Mouse (Mus musculus) olfactory bulb, adult 2 months (tissue): ENCODE results near the gene Sec23b. TPM values are rescaled to one million over a fixed set of nuclear protein-coding genes. Genes with fewer than 3 reads are reported as not detected.

Experiments used
- H3K27ac ChIP-seq: fragments of 200-500 bp; 2 replicates; pipeline ENCODE4 v1.5.1; 2012; ENCODE audit warnings: low read depth, low read length; ENCODE audit not compliant: insufficient read depth
- H3K4me1 ChIP-seq: fragments of 200-500 bp; 2 replicates; pipeline ENCODE4 v1.6.1; 2012; ENCODE audit warnings: low read length; ENCODE audit not compliant: control insufficient read depth, insufficient read depth
- H3K4me3 ChIP-seq: fragments of 200-500 bp; 2 replicates; pipeline ENCODE4 v1.5.1; 2012; ENCODE audit warnings: mild to moderate bottlenecking, low read depth, low read length, moderate library complexity; ENCODE audit not compliant: insufficient read depth
- CTCF ChIP-seq: fragments of 200-500 bp; IDR thresholded peaks from 2 replicates; pipeline ENCODE4 v1.5.1; 2012; ENCODE audit warnings: low read depth, mild to moderate bottlenecking, low read length, moderate library complexity; ENCODE audit not compliant: insufficient read depth
- POLR2A ChIP-seq: fragments of 200-500 bp; IDR thresholded peaks from 2 replicates; pipeline ENCODE4 v1.6.1; 2012; ENCODE audit warnings: mild to moderate bottlenecking, low read depth, low read length, moderate library complexity; ENCODE audit not compliant: insufficient read depth
- WGBS: fragments of 180-500 bp; shearing (Covaris S2); methylation state at CpG from one replicate; pipeline ENCODE4 v1.1.7; 2018; 5-methylcytosine and 5-hydroxymethylcytosine counted together
- polyA plus RNA-seq: library from polyadenylated mRNA; stranded (reverse); fragments of >200 nt; gene quantifications from 2 replicates; pipeline ENCODE4 v1.2.4, GENCODE M21; 2012; ENCODE audit warnings: low replicate concordance; ENCODE audit not compliant: missing spikeins, insufficient read depth, insufficient read length

Gene Sec23b
- not detected in 2 replicates for polyA plus RNA-seq

DNA sequence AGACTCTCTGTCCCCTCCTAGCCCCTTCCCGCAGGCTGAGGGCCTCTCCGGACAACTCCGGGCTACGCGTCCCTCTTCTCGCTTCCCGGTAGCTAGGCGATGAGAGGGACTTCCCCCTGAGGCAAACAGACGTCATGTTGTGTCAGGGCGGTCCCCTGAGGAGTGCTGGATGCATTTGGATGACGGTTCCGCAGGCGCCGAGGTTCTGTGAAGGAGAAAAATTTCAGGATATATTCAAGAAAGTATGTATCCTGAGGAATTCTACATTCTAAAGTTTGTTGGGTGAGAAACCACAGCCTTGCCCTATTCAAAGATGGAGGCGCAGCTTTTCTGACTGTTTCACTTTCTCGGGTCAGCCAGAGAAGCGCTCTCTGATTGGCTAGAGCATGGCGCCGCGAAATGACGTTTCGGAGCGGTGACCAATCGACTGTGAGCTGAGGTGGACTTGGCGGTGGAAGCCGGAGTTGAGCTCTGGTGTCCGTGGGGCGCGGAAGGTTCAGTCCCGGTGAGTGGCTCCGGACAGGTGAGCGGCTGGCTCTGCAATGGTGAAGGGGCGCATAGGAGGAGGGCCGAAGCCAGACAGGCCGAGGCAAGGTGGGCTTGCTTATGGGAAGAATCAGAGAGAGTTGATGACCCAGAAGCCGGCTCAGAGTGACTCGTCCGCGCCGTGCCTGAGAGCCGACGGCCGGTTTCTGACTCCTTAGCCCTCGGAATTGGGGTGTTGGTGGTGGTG is at the start of gene Sec23b:
Gene Sec23b (plus strand): TSS at position 410 of the 733 bp plus-strand sequence.
- no peaks in the 10 kb centered on the region for H3K4me1 ChIP-seq
- under 1% methylated on average over 44 of the region's 44 CpGs for WGBS
- TF ChIP-seq CTCF (no peak), POLR2A (peak; percentile 29; the same call in 1 of the 2 replicates)
- H3K27ac ChIP-seq: peak within 1 kb of the TSS; percentile 53
- H3K4me3 ChIP-seq: peak within 1 kb of the TSS; percentile 89

DNA sequence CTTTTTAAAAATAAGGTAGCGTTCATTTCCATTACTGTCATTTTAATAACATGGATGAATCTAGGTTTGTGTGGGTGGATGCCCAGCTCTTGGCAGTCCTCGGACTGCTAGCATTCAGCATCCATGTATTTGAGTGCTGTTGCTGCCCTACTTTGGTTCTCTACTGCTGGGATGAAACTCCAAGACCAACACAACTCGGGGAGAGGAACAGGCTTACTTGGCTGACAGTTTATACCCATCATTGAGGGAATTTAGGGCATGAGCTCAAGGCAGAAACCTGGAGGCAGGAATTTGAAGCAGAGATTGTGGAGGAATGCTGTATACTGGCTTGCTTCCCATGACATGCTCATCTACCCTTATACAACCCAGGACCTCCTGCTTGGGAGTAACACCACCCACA is 41.4 kb upstream of the Sec23b start:
- H3K4me3 ChIP-seq: no peak overlapping the region
- 70% methylated on average over 3 of the region's 3 CpGs for WGBS
- H3K27ac ChIP-seq: no peak overlapping the region
- no peaks in the 10 kb centered on the region for H3K4me1 ChIP-seq
- TF ChIP-seq POLR2A (no peak), CTCF (no peak)

DNA sequence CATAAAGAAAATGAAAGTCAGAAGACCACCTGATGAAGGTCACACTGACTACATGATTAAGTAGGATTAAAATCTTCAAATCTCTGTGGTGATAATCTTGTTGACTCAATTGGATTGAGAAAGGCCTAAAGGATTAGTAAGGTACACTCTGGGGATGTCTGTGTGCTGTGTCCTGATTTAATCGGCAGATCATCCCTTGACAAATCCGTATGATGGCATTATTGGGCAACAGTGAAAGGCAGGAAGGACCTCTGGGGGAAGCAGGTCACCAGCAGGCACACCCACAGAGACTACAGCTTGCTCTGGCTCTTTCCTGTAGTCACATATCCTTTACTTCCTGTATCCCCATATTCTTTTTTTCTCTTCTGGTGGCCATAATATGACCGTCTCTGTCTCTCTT is 36.3 kb upstream of the Sec23b start:
- 78% methylated on average over 3 of the region's 3 CpGs for WGBS
- no peak overlapping the region for H3K27ac ChIP-seq
- H3K4me3 ChIP-seq: no peak overlapping the region
- no peak for TF ChIP-seq POLR2A
- TF ChIP-seq CTCF: no peak
- no peaks in the 10 kb centered on the region for H3K4me1 ChIP-seq

DNA sequence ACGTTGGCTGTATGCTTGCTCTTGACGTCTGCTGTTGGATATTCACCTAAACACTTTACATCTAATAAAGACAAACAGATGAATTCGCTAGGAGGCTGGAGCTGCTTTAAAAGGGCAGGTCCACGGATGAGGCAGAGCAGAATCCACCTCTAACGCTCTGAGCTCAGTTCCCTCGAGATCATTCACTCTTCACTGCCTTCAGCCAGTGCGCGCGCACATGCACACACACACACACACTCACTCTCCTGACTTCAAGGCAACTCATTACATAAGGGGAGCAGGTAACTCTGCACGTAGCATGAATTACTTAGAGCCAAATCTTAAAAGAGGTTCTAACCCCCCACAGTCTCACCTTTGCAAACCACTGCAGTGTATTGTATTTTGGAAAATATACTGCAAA is 30.2 kb upstream of the Sec23b start:
- Histone ChIP-seq H3K27ac (no peak overlapping the region), H3K4me1 (peaks cover 4% of the 10 kb centered on the region), H3K4me3 (peak overlapping the region; percentile 25)
- 29% methylated on average over 10 of the region's 10 CpGs for WGBS
- TF ChIP-seq POLR2A (no peak), CTCF (no peak)

DNA sequence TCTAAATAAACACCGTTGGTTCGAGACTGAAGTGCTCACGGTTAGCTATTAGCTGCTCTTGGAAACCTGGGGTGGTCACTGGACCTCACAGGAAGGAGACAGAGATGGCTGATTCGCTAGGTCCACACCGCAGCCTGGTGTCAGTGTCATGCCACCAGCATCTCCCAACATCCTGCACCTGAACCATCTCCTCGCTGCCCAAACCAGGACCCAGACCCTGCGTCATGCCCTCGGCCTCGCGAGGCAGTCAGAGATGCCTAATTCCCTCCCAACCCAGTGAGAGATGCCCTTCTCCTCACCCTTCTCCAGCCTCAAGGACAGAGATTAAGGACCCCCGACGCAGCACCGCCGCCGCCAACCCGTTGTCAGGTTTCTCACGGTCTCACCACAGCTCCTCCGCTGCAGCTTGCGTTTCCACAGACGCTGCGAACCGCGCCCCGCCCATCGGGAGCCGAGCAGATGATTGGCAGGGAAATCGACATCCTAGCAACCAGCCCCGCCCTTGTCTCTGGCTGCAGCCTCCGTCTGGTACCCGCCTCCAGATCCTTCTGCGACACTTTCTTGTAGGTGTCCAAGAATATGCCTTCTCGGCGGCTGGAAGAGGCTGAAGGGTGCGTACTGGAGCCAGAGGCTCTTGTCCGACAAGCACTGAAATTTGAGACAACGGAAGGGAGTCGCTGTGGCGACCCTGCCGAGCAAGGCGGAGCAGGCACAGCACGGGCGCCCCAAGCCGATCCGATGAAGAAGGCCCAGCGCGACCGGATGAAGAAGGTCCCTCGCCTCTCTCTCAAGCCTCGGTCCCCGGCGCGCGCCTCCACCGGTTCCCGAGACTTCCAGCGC is 28.8 kb upstream of the Sec23b start, which contains the start of the genes Dzank1 and Polr3f:
Gene Dzank1 (minus strand): TSS at position 434 of the 840 bp plus-strand sequence.
Gene Polr3f (plus strand): TSS at position 738 of the 840 bp plus-strand sequence.
- peak within 1 kb of the TSS; percentile 60 for H3K4me3 ChIP-seq
- WGBS: under 1% methylated on average over 56 of the region's 56 CpGs
- H3K27ac ChIP-seq: peak within 1 kb of the TSS; percentile 93
- H3K4me1 ChIP-seq: peaks cover 4% of the 10 kb centered on the region
- no peak; the same call in none of the 2 replicates for TF ChIP-seq POLR2A
- no peak for TF ChIP-seq CTCF

DNA sequence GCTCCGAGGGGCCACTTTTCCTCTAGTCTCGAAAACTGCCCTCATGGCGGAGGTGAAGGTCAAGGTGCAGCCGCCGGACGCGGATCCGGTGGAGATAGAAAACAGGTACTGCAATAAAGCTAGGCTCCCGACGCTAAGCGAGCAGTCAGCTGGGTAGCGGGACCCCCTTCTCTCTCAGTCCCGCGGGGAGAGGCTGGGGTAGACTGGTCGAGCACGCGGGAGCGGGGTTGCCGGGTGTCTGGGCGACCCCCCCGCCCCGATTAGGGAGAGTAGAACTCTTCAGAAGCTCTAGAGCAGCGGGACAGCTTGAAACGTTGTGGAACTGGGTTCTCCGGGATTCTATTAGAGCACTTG is 28.2 kb upstream of the Sec23b start:
- H3K27ac ChIP-seq: peak overlapping the region; percentile 93; the same call in 1 of the 2 replicates

DNA sequence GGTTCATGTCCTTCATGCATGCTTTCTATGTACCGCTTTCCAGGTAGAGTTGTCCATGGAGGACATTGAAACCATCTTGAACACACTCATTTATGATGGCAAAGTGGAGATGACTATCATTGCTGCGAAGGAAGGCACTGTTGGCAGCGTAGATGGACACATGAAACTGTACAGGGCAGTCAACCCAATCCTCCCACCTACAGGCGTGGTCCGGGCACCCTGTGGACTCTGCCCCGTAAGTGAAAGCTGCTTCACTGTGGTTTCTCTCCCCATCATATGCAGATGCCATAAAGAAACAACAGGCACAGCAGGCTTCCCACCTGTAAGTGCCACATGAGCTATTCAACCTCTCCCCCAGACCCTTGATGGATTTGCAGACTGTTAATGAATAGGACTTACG is 18.9 kb upstream of the Sec23b start:
- no peak for TF ChIP-seq POLR2A
- no peak for TF ChIP-seq CTCF
- WGBS: 92% methylated on average over 7 of the region's 7 CpGs
- Histone ChIP-seq H3K4me1 (no peaks in the 10 kb centered on the region), H3K27ac (no peak overlapping the region), H3K4me3 (no peak overlapping the region)

More for the DNA sequence above, 28.2 kb upstream of the Sec23b start:
- Histone ChIP-seq H3K4me3 (peak overlapping the region; percentile 60), H3K4me1 (peaks cover 4% of the 10 kb centered on the region)
- WGBS: under 1% methylated on average over 25 of the region's 25 CpGs
- TF ChIP-seq CTCF (no peak), POLR2A (no peak)

DNA sequence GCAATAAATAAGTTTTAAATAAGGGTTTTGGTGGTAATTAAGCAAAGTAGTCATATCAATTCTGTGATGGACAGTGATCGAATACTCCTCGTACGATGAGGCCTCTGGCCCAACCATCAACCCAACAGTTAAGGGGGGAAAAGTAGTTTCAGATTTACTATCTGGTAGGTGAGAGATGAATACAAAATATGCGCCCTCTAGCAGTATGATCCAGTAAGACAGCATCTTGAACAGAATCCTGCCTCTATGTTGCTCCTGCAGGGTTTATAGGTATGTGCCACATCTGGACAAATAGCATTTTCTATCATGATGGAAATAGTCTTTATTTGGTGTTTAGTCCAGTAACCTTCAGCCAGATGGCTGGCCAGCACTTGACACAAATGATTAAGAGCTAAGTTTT is 14.8 kb upstream of the Sec23b start:
- no peak for TF ChIP-seq POLR2A
- no peak for TF ChIP-seq CTCF
- 93% methylated on average over 4 of the region's 4 CpGs for WGBS
- Histone ChIP-seq H3K27ac (no peak overlapping the region), H3K4me1 (no peaks in the 10 kb centered on the region), H3K4me3 (no peak overlapping the region)

DNA sequence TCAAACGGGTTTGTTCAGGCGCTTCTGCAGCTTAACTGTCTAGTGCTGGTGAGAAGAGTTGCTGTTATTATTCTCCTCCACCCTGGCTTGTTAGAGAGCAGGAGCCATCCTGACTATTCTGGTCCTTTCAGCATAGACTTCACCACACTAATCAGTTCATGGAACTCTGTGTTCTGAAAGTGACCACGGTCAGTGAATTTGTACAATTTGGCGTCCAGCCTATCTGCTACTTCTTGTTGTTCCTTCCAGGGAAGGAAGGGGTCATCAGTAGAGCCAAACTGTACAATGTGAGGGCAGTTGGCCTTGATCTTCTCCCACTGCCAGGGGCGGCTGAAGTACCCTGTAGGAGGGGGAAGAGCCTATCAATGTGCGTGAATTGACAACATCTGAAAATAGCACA is 12.4 kb upstream of the Sec23b start:
- TF ChIP-seq POLR2A (no peak), CTCF (no peak)
- H3K4me1 ChIP-seq: no peaks in the 10 kb centered on the region
- H3K27ac ChIP-seq: no peak overlapping the region
- no peak overlapping the region for H3K4me3 ChIP-seq
- 88% methylated on average over 6 of the region's 6 CpGs for WGBS
